Mouse (Mus musculus): ENCODE measurements around the gene Slc23a2.

Slc23a2 gene

DNA sequence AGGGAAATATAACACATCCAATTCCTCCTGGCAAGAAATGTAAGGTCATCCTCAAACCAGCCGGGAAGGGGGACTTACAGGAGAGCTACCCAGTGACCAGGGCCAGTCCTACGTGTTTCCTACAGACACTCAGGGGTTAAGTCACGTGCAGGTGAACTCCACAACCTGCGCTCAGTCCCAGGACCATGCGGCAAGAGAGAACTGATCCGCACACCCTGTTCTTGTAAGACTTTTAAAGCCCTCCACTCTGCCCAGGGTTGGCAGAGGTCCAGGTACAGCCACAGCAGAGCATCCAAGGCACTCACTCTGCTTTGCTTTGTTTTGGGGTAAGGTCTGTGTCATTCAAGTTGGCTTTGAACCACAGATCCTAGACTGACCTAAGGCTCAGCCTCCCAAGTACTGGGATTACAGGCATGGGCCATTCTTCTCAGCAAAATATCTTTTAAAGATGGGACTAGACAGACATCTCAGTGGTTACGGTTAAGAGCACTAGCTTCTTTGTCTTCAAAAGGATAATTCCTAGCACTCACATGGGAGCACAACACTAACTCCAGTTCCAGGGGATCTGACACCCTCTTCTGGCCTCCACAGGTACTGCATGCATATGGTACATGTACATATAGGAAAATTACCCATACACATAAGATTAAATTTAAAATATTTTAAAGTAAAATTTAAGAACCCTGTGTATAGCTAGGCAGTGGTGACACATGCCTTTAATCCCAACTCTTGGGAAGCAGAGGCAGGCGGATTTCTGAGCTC is 8.9 kb downstream of the Slc23a2 start:
- in situ Hi-C loops (cut with MboI, MseI): no loop called here

DNA sequence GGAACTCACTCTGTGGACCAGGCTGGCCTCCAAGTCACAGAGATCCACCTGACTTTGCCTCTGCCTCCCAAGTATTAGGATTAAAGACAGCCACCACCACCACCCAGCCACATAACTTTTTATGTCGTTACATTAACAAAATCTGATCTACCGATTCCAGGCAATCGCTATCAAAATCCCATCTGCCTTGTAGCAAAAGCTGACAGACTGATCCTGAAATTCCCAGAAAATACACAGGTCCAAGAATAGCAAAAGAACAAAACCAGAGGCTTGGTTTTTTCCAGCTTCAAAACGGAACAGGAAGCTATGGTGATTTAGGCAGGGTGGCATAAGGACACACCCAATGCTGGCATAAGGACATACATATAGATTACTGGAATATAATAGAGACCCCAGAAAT is 10.2 kb downstream of the Slc23a2 start:
- in situ Hi-C loops (cut with MboI, MseI): no loop called here

DNA sequence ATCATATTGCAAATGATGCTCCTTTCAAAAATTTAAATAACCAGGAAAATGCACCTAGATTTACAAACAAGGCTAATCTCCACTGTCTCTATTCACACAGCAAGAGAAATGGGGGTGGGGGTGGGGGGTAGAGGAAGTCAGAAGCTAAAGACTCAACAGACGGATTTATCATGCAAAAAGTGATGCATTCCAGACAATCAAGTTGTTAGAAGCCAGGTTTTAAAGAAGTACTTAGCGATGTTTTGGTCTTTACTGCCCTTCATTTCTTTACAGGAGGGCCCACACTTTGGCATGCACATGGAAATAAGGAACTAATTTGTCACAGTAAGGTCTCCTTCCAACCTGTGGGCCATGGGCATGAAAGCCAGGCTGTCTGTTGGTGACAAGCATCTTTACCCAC is 11.5 kb downstream of the Slc23a2 start:
- in situ Hi-C loops (cut with MboI, MseI): no loop called here

DNA sequence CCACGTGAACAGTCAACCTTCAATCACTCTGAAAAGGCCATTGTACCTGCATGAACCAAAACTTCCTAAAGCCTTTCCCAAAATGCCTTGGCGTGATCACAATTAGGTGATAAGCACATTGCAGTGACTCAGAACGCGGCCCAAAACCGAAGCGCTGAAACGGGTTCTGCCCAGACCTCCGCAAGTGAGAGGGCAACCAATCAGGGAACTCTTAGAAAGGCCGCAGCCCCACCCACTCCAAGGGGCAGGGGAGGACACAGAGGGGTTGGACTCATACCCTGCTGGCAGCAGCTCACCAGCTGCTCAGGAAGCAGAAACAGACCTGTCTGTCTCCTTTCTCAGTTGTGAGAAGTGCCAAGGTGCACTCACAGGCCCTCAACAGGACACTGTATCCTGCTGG is 13.6 kb downstream of the Slc23a2 start:
- in situ Hi-C loops (cut with MboI, MseI): no loop called here

DNA sequence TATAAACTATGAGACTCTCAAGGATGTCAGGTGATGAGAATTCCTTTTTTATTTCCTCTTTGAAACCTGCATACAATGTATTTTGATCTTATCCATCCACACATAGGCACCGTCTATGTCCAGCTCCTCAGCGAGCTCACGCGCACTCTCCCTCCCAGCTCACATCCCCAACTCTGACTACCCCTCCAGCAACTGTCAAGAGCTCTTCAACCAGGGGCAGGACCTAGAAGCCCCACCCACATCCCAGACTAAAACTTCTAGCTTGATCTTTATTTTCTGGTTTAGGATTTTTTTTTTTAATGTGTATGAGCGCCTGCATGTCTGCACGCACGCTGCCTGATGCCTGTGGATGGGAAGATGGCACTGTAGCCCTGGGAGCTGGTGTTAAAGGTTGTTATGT is 14.9 kb downstream of the Slc23a2 start:
- in situ Hi-C loops (cut with MboI, MseI): no loop called here

DNA sequence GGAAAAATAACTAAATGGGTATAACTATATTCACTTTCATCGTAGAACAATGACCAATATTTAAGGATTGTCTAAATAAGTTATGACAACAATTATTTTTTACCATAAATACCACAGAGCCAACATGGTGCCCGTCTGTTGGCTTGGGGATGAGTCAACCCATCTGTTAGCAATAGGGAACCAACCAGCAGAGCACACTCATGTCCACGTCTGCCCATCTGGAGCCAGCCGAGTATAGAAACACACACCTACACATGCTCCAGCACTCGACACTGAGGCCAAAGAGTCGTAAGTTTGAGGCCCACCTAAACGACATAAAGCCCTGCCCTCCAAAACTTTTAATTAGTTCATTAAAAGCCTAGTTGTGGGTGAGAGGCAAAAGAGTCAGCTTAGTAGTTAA is 15.7 kb downstream of the Slc23a2 start:
- in situ Hi-C loops (cut with MboI, MseI): no loop called here

DNA sequence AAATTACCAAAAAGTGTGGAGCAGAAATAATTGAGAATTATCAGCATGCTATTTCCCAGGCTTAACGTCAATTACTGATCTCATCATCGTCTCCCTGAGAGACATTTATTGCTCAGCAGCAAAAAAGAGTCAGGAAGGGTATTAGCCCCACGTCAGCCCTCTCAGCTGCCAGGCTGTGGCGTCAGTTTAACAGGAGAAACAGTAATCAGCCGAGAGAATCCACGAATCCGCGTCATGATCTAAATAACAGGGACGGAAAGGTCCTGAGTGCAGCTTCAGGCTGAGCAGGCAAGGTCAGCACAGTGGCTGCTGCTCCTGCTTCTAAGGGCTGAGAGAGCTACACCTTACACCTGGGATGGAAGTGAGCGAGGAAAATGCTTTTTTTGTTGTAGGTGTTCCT is 17.0 kb downstream of the Slc23a2 start:
- in situ Hi-C loops (cut with MboI, MseI): no loop called here

DNA sequence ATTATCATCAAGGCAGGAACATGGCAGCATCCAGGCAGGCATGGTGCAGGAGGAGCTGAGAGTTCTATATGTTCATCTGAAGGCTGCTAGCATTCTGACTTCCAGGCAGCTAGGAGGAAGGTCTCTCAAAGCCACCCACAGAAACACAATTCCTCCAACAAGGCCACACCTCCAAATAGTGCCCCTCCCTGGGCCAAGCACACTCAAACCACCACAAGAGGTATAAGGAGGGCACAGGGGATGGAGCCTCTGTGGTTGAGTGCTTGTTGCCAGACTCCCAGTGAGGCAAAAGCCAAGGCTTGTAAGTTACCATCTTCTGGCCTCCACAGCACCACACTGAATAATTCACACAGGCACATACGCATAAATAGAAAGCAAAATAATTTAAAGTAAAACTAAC is 18.6 kb downstream of the Slc23a2 start:
- in situ Hi-C loops (cut with MboI, MseI): no loop called here

DNA sequence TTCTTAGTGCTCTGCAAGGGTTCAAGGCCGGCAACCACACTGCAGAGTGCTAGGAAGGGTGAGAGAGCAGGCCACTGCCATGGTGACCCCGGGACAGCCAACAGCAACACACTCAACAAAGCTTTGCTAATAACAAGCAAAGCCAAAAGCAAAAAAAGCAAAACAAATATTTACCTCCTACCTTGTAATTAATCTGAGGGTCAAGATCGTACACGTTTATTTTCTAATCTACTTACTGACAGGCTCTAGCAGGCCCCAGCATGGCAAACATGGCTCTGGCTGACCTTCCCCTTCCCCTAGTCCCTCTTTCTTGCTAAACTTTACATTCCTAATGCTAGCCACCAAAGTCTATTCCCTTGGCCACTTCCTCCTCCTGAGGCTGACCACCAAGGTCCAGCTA is 21.8 kb downstream of the Slc23a2 start:
- in situ Hi-C loops (cut with MboI, MseI): no loop called here

DNA sequence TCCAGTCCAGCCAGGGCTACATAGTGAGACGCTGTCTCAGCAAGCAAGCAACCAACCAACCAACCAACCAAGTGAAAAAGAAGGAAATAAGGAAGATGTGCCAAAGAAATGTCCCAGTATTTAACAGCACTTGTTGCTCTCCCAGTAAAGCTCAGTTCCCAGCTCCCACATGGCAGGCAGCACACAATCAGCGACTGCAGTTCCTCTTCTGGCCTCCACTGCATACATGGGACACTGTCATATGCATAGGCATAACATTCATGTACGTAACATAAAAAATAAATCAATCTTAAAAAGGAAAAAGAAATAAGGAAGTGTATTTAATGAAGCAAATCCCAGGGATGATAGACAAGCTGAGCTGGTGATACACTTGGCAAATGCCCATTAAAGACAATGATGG is 23.9 kb downstream of the Slc23a2 start:
- in situ Hi-C loops (cut with MboI, MseI): no loop called here

DNA sequence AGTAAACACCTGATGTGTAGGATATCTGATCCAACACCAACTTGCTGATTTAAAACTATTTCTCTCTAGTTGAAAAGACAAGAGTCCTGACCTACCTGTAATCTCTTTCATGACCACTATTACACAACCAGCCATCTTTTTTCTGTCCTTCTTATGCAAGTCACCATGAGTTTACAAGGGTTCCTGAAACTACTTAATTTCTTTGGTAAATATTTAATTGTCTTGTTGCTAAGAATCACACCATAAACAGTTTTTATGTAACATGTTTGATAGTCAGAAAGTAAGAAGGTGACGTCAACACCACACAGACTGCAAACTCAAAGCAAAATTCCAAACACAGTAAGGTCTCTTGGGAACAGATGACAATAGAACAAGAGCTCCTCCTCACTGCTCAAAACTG is 26.3 kb downstream of the Slc23a2 start:
- in situ Hi-C loops (cut with MboI, MseI): no loop called here

DNA sequence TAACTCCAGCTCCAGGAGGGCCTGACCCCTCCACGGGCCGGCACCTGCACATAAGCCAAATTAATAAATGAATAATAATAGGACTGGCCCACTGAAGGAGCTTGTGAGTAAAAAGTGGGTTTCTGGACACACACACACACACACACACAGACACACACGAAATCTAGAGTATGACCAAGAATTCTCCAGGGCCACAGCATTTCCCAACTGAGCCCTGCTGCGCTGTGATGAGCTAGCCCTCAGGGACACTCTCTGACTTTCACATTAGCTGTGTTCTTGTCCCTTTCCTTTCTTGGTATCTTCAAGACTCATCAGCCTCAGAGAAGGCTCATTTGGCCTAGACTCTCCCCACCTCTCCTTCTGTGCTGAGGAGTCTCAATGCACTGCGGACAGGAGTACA is 29.0 kb downstream of the Slc23a2 start:
- in situ Hi-C loops (cut with MboI, MseI): no loop called here

DNA sequence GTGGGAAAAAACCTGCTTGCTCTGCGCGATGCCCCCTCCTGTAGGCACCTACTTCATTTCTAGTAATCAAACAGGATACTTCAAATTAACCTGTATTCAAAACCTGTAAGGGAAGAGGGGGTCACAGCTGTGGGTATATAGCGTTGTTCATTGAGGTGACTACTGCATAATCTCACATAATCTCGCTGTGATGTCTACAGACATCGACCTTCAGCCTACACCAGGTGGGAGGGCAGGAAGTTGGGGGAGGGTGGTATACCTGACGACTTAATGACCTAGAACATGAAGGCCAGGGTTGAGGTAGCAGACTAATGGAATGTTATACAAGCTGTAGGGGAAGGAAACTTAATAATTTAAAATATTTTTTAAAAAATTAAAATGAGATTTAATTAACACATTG is 29.6 kb downstream of the Slc23a2 start:
- in situ Hi-C loops (cut with MboI, MseI): no loop called here

DNA sequence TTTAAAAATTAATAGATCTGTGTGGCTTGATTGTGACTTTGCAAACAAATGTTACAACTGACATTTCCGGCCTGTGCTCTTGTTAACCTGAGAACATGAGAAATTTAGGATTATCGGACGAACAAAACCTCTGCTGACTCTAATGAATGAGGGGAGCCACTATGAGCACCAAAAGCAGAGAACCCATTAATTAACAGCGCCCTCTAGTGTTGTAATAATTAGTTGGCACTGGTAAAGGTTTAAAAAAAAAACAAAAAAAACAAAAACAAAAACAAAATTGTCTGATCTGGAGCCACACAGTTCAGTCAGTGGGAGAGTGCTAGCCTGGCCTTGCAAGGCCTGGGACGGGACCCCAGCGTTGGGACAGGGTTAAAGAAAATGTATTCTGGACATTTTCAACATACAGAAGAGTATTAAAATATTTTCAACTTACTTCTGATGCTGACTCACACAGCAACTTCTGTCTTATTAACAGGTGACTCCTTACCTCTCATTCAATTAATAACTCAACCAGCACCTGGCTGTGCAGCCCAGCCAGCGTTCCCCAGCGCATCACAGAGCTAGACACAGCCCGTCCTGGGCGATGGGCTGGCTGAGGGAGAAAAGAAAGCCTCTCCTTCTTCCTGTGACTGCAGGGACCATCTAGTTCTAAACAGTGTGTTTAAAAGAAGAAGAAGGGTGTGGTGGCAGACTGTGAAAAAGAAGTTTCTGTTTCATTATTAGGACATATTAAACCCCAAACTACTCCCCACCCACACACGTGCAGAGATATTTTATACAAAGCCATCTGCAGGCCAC is 30.7 kb downstream of the Slc23a2 start:
- in situ Hi-C loops (cut with MboI, MseI): loop anchor here (5.0 kb wide), 1 partner anchor 132 kb away; no protein-coding TSS in a partner anchor

DNA sequence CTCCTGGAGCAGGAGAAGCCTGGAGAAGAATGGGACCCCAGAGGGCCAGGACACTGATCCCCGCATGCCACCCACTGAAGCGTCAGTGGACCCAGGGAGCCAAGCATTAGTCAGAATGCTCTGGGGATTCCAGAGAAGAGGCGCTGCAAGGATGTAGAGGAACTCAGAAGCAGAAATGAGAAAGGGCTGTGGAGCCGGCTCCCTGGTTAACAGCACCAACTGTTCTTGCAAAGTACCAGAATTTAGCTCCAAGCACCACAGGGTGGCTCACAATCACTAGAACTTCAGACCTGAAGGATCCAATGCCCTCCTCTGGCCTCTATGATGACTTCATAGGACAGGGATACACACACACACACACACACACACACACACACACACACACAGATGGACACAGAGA is 32.6 kb downstream of the Slc23a2 start:
- in situ Hi-C loops (cut with MboI, MseI): loop anchor here (5.0 kb wide), 1 partner anchor 130 kb away; no protein-coding TSS in a partner anchor

DNA sequence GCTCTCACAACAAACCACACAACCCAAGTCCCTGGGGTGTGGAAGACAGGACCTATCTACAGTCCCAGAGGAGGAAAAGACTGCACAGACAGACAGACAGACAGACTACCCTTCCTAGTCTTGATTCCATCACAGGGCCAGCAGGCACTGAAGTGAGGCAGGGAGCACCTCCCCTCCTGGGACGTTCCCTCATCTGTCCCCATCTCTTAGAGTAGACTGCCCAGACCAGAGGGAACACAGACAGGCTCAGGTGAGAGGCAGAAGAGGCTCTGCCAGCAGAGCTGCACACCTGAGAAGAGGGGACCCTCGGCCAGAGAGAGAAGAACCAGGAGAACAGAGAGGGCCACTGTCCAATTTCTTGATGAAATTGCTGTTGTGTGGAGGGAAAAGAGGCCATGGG is 33.0 kb downstream of the Slc23a2 start:
- in situ Hi-C loops (cut with MboI, MseI): loop anchor here (5.0 kb wide), 1 partner anchor 130 kb away; no protein-coding TSS in a partner anchor

DNA sequence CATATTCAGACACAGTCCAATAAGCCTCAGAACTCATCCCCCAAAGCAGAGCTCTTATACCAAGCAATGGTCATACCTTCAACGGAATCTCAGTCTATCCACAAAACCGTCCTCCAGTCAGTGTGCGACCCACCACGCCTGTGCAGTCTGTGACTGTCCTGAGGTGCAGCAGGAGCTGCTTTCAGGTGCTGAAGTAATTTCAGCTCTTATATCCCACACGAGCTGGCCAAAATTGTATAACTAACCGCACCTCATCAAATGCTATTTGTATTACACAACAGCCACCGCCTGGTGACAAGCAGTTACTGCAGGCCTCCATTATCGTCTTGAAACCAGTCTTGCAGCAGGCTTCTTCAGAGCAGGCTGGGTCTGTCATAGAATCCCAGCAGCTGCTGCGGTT is 33.6 kb downstream of the Slc23a2 start:
- in situ Hi-C loops (cut with MboI, MseI): loop anchor here (5.0 kb wide), 1 partner anchor 129 kb away; no protein-coding TSS in a partner anchor

DNA sequence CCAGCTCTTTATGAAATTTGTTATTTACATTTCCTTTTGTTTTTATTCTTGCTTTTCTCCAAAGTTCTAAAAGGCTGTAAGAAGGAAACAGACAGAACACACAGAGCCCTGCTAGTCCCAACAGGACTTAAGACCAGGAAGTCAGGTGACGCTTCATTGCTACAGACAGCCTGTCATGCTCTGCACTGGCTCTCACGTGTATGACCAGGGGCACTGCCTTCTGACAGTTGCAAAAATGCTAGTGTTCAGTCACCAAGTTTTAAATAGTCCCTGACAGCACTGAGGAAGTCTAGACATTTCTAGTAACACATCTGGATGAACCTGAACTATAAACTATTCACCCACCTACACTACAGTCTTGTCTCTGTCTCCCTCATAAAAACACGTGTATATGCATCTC is 34.2 kb downstream of the Slc23a2 start:
- in situ Hi-C loops (cut with MboI, MseI): loop anchor here (5.0 kb wide), 1 partner anchor 128 kb away; no protein-coding TSS in a partner anchor

DNA sequence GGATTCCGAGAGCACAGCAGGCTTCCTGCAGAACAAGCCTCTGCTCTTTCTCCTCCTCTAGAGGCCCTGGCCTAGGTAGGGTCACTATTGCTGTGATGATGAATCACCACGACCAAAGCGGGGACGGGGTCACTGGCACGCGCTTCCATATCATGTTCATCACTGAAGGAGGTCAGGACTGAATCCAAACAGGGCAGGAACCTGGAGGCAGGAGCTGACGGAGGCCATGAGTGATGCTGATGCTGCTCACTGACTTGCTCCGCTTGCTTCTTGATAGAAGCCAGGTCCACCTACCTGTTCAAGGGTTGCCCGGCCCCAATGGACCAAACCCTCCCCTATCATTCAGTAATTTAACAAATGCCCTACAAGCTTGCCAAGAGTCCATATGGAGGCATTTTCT is 35.9 kb downstream of the Slc23a2 start:
- in situ Hi-C loops (cut with MboI, MseI): no loop called here

DNA sequence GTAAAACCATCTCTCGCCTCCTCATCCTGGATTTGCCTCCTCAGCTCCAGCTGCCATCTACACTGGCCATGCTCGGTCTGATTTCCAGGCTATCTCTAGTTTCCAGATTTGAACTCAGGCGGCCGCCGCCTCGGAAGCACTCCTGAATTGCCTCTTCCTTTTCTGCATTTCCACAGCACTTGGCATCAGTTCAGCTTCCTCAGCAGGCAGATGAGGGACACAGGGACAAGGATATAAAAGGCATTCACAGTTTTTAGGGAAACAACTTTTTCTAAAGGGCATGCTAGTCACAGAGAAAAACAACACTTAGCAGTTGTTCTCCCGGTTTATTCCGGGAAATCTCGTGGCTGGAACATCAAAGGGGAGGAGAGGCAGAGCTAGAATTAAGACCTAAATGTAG is 37.3 kb downstream of the Slc23a2 start:
- in situ Hi-C loops (cut with MboI, MseI): no loop called here

DNA sequence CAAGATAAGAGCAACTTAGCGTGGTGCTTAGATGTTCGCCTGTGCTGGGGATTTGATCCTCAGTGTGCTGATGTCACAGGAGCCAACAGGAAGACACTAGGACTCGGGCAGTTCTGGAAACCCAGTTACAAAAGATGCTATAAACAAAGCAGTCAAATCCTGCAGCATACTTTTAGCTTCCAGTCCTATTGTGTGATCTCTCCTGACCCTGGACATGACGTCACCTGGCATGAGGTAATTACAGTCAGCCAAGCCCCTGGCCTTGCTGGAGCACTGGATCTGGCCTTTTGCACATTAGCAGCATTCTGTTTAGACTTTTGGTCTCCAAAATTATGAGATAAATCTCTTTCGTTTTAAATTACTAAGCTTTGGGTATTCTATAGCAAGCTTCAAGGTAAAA is 38.8 kb downstream of the Slc23a2 start:
- in situ Hi-C loops (cut with MboI, MseI): no loop called here

DNA sequence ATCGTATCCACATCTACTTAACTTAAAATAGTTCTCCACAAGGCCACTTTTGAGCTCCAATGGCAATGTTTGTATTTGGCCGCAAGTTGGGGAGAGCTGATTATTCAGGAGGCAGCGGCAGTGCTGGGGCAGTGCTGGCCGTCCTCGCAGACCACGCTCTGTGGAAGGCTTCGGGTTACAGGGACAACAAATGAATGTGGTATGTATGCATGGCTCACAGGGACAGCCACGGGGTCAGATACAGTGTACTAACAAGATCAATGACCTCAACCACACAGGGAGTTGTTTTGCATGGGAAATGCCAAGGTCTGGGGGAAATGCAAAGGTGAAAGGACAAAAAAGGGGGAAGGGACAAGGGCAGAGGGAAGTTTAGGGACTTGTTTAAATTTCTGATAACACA is 41.6 kb downstream of the Slc23a2 start:
- in situ Hi-C loops (cut with MboI, MseI): no loop called here

Measured in T-helper 1 cell (primary cell).